Mouse (Mus musculus) embryonic fibroblast, embryonic 13.5 days (primary cell): ENCODE results near the gene Gm26661. TPM values are rescaled to one million over a fixed set of nuclear protein-coding genes. Genes with fewer than 3 reads are reported as not detected.

Source experiments
- H3K27ac ChIP-seq: 2 replicates; pipeline ENCODE4 v1.5.1; 2012; ENCODE audit warnings: low read length, control low read depth, inconsistent platforms; ENCODE audit not compliant: insufficient read depth
- H3K4me1 ChIP-seq: 2 replicates; pipeline ENCODE4 v1.6.1; 2011; ENCODE audit warnings: low read length; ENCODE audit not compliant: control insufficient read depth, insufficient read depth
- H3K4me3 ChIP-seq: 2 replicates; pipeline ENCODE4 v1.5.1; 2011; ENCODE audit warnings: mild to moderate bottlenecking, control low read depth, low read length; ENCODE audit not compliant: insufficient read depth
- CTCF ChIP-seq: IDR thresholded peaks from 2 replicates; pipeline ENCODE4 v1.5.1; 2011; ENCODE audit warnings: mild to moderate bottlenecking, control low read depth, low read length, moderate library complexity, borderline replicate concordance; ENCODE audit not compliant: insufficient read depth
- POLR2A ChIP-seq: IDR thresholded peaks from 2 replicates; pipeline ENCODE4 v1.6.1; 2011; ENCODE audit warnings: low read depth, mild to moderate bottlenecking, control low read depth, low read length, moderate library complexity
- polyA plus RNA-seq: library from polyadenylated mRNA; stranded (reverse); fragments of >200 nt; gene quantifications from 2 replicates; pipeline ENCODE4 v1.2.4, GENCODE M21; 2011; ENCODE audit warnings: low read depth; ENCODE audit not compliant: missing spikeins, insufficient read length

The Gm26661 gene
- polyA plus RNA-seq, 1 experiment = not detected

DNA sequence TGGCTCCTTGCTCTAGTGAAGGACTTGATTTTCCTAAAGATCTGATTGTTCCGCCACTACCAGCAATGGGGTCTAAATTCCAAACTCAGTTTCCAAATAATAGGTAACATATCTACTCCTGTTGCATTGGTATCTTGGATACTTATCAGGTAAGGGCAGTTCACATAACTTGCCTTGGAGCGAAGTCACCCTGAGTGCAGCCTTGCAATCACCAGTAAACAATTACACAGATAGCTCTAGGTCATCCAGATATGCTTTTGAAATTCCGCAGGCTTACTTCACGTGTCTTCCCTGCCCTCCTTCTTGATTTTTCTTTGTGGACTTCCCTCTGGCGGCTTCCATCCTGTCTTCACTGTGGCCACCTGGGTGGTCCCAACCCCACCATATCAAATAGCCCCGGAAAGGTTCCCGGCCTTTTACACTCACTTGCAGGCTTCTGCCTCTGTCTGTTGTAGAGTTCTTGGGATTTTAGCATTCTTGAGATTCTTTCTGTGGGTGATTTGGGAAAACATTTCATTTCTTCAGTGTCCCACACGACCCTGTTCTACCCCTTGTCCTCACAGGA is 48.6 kb downstream of the Gm26661 start:
- no peak overlapping the region for H3K4me3 ChIP-seq
- H3K27ac ChIP-seq = peak overlapping the region; percentile 45
- peaks cover 24% of the 10 kb centered on the region for H3K4me1 ChIP-seq
- TF ChIP-seq CTCF (no peak), POLR2A (no peak)

Other genes starting within 250 kb of the Gm26661 start
- not detected in 2 replicates for gene Gm3558, start 223.0 kb upstream of the Gm26661 start, polyA plus RNA-seq
- gene Gm10338, start 196.0 kb upstream of the Gm26661 start, polyA plus RNA-seq = not detected in 2 replicates
- gene Gm10128, start 147.6 kb upstream of the Gm26661 start, polyA plus RNA-seq = not detected in 2 replicates
- gene Flnb, start 26.4 kb downstream of the Gm26661 start, polyA plus RNA-seq = 190 and 401 TPM in 2 replicates
- not detected in 2 replicates for gene Gm45521, start 165.7 kb downstream of the Gm26661 start, polyA plus RNA-seq
- not detected in 2 replicates for gene Dnase1l3, start 203.0 kb downstream of the Gm26661 start, polyA plus RNA-seq
- gene Abhd6, start 211.3 kb downstream of the Gm26661 start, polyA plus RNA-seq = 4.7 and 6.4 TPM in 2 replicates